Mouse (Mus musculus) G1E (cell line): ENCODE results near the gene Ubxn11.

Experiments used
- CTCF ChIP-seq: IDR thresholded peaks from 2 replicates; pipeline ENCODE4 v1.5.1; 2012; ENCODE audit warnings: low read depth, low read length, inconsistent platforms, mixed read lengths
- GATA1 ChIP-seq: IDR thresholded peaks from 2 replicates; pipeline ENCODE4 v1.6.1; 2012; ENCODE audit warnings: borderline replicate concordance, low read length, inconsistent platforms, mixed read lengths
- GATA2 ChIP-seq: IDR thresholded peaks from 2 replicates; pipeline ENCODE4 v1.6.1; 2012; ENCODE audit warnings: low read depth, low read length, inconsistent platforms, borderline replicate concordance
- POLR2AphosphoS5 ChIP-seq: IDR thresholded peaks from 2 replicates; pipeline ENCODE4 v1.6.1; 2012; ENCODE audit warnings: low read depth, low read length, inconsistent platforms; ENCODE audit not compliant: insufficient replicate concordance
- TAL1 ChIP-seq: conservative IDR thresholded peaks from 2 replicates; pipeline ENCODE4 v1.6.1; 2012; ENCODE audit warnings: low read depth, low read length, inconsistent platforms, mixed read lengths

GRCm38 (mm10) chr4:134115215-134116144, 13.1 kb downstream of the Ubxn11 start:
- TF ChIP-seq CTCF (no peak), TAL1 (no peak), POLR2AphosphoS5 (no peak), GATA1 (no peak), GATA2 (no peak)
